Mouse (Mus musculus): ENCODE data around the gene Limk2. TPM values are rescaled to one million over a fixed set of nuclear protein-coding genes. Genes with fewer than 3 reads are reported as not detected.

The Limk2 gene
- polyA plus RNA-seq, 1 experiment from 2014 or later, result 54.6 TPM

DNA sequence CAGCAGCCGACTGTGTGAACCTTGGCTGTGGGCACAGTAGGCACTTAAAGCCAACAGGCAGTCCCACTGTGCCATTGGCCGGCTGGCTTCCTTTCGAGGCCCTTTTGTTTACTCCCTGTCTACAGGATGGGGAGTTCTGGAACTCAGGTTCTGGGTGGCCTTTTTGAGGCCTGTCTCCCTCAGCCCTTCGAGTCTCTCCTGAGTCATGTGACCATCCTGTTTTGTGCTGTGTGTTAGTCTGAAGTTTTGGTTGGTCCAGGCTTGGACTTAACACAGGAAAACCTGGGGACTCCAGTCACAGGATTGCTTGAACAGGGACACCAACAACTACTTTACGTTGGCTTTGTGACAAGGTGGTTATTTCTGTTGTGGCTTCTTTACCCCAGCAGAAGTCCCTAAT lies 112.9 kb downstream of the Limk2 start:
- no peaks in the 10 kb centered on the region for H3K27me3 ChIP-seq (ENCODE audit: low read depth, poor library complexity, severe bottlenecking)
- 88% methylated on average over 5 of the region's 5 CpGs for WGBS

DNA sequence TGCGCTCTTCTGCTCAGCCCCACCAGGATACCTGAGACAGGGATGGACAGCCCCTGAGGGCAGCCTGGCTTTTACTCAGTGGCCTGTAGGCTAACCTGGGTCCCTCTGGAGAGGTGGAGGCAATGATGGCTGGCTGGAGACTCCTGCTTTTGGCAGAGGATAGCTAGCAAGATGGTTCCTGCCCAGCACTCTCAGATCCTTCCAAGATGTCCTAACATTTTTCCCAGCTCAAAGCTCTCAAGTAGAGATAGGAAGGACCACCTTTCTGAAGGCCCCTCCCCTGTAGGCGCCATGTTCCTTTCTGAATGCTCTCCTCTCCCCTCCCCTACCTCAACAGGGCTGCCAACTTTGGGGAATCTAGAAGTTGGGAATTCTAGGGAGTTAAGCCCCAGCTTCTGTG lies 114.3 kb downstream of the Limk2 start:
- H3K4me3 ChIP-seq, result peak overlapping the region; percentile 86; the same call in 1 of the 2 replicates
- H3K27ac ChIP-seq, result 0 out of 2 replicates have a peak overlapping the region, but pooled peaks have one; percentile 98
- H3K27me3 ChIP-seq (ENCODE audit: low read depth, poor library complexity, severe bottlenecking), result no peaks in the 10 kb centered on the region
- WGBS, result 96% methylated on average over 2 of the region's 2 CpGs
- peaks cover 84% of the 10 kb centered on the region for H3K36me3 ChIP-seq
- DNase-seq (ENCODE audit: low spot score), result no peak
- no peaks in the 10 kb centered on the region for H3K9me3 ChIP-seq (replicated peaks)
- peaks cover 40% of the 10 kb centered on the region for H3K4me1 ChIP-seq

More for the DNA sequence above, 112.9 kb downstream of the Limk2 start:
- H3K4me3 ChIP-seq, result no peak overlapping the region
- no peak overlapping the region for H3K27ac ChIP-seq
- DNase-seq (ENCODE audit: low spot score), result no peak
- H3K4me1 ChIP-seq, result peaks cover 38% of the 10 kb centered on the region
- no peaks in the 10 kb centered on the region for H3K9me3 ChIP-seq (replicated peaks)
- H3K36me3 ChIP-seq, result peaks cover 97% of the 10 kb centered on the region

Other genes starting within 250 kb of the Limk2 start
- 11.0 and 14.3 TPM in 2 replicates for gene Sfi1, start 215.7 kb downstream of the Limk2 start, polyA plus RNA-seq (2016; fragmentation: Nextera tagmentation; extraction: Ambion mirVana)
- 64.7 and 74.1 TPM in 2 replicates for gene Eif4enif1, start 206.8 kb downstream of the Limk2 start, polyA plus RNA-seq (2016; fragmentation: Nextera tagmentation; extraction: Ambion mirVana)
- 276 and 280 TPM in 2 replicates for gene Drg1, start 142.8 kb downstream of the Limk2 start, polyA plus RNA-seq (2016; fragmentation: Nextera tagmentation; extraction: Ambion mirVana)
- 80.2 and 81.7 TPM in 2 replicates for gene Patz1, start 120.3 kb downstream of the Limk2 start, polyA plus RNA-seq (2016; fragmentation: Nextera tagmentation; extraction: Ambion mirVana)
- 5.9 and 8.5 TPM in 2 replicates for gene Pik3ip1, start 78.8 kb downstream of the Limk2 start, polyA plus RNA-seq (2016; fragmentation: Nextera tagmentation; extraction: Ambion mirVana)
- gene Rnf185, start 43.2 kb upstream of the Limk2 start, polyA plus RNA-seq (2016; fragmentation: Nextera tagmentation; extraction: Ambion mirVana), result 37.7 and 47.1 TPM in 2 replicates
- gene Pla2g3, start 79.1 kb upstream of the Limk2 start, polyA plus RNA-seq (2016; fragmentation: Nextera tagmentation; extraction: Ambion mirVana), result 1.2 and 1.5 TPM in 2 replicates
- 0.06 and 0.09 TPM in 2 replicates for gene Inpp5j, start 95.6 kb upstream of the Limk2 start, polyA plus RNA-seq (2016; fragmentation: Nextera tagmentation; extraction: Ambion mirVana)
- gene Selenom, start 105.5 kb upstream of the Limk2 start, polyA plus RNA-seq (2016; fragmentation: Nextera tagmentation; extraction: Ambion mirVana), result 24.4 and 35.0 TPM in 2 replicates
- gene Smtn, start 131.4 kb upstream of the Limk2 start, polyA plus RNA-seq (2016; fragmentation: Nextera tagmentation; extraction: Ambion mirVana), result 43.0 and 52.8 TPM in 2 replicates
- gene Morc2a, start 240.0 kb upstream of the Limk2 start, polyA plus RNA-seq (2016; fragmentation: Nextera tagmentation; extraction: Ambion mirVana), result 40.2 and 41.8 TPM in 2 replicates

All from limb, embryonic 10.5 days (tissue).